Mouse (Mus musculus) hindbrain, embryonic 13.5 days (tissue): ENCODE results near the gene Cpd. TPM values are rescaled to one million over a fixed set of nuclear protein-coding genes. Genes with fewer than 3 reads are reported as not detected.
A peak's percentile ranks its signal among the peaks of the same experiment; 100 is the strongest.

ENCODE experiments used
- ATAC-seq: fragments of 200-750 bp; cut with Nextera tagmentation; 2 replicates; pipeline ENCODE4 v1.8.0; 2017; ENCODE audit warnings: moderate TSS enrichment; ENCODE audit not compliant: low FRiP score
- H3K27ac ChIP-seq: fragments of 300-500 bp; sonication (generic); 2 replicates; pipeline ENCODE4 v1.5.1; 2015; ENCODE audit warnings: inconsistent platforms, mild to moderate bottlenecking, moderate library complexity
- H3K27me3 ChIP-seq: fragments of 300-500 bp; sonication (generic); 2 replicates; pipeline ENCODE4 v1.6.1; 2015; ENCODE audit warnings: mild to moderate bottlenecking, inconsistent platforms
- H3K36me3 ChIP-seq: fragments of 300-500 bp; sonication (generic); 2 replicates; pipeline ENCODE4 v1.6.1; 2015; ENCODE audit warnings: mild to moderate bottlenecking, inconsistent platforms
- H3K4me1 ChIP-seq: fragments of 300-500 bp; sonication (generic); replicated peaks from 2 replicates; pipeline ENCODE4 v1.6.1; 2015; ENCODE audit warnings: inconsistent platforms
- H3K4me2 ChIP-seq: fragments of 300-500 bp; sonication (generic); 2 replicates; pipeline ENCODE4 v1.6.1; 2015; ENCODE audit warnings: inconsistent platforms, mild to moderate bottlenecking, moderate library complexity
- H3K4me3 ChIP-seq: fragments of 300-500 bp; sonication (generic); 2 replicates; pipeline ENCODE4 v1.5.1; 2015; ENCODE audit warnings: mild to moderate bottlenecking, inconsistent platforms
- H3K9ac ChIP-seq: fragments of 300-500 bp; sonication (generic); 2 replicates; pipeline ENCODE4 v1.6.1; 2015; ENCODE audit warnings: mild to moderate bottlenecking, inconsistent platforms
- H3K9me3 ChIP-seq: fragments of 300-500 bp; sonication (generic); 2 replicates; pipeline ENCODE4 v1.6.1; 2016; ENCODE audit warnings: inconsistent platforms
- WGBS: fragments of 180-500 bp; shearing (Covaris S2); methylation state at CpG from one replicate; pipeline ENCODE4 v1.1.7; 2015; 5-methylcytosine and 5-hydroxymethylcytosine counted together
- polyA plus RNA-seq: library from polyadenylated mRNA; unstranded; fragments of >200 nt; fragmentation: Nextera tagmentation; extraction: Ambion mirVana; gene quantifications from 2 replicates; pipeline ENCODE4 v1.2.1, GENCODE M21; 2015

The Cpd gene
- 5.7 and 6.2 TPM in 2 replicates for polyA plus RNA-seq

DNA sequence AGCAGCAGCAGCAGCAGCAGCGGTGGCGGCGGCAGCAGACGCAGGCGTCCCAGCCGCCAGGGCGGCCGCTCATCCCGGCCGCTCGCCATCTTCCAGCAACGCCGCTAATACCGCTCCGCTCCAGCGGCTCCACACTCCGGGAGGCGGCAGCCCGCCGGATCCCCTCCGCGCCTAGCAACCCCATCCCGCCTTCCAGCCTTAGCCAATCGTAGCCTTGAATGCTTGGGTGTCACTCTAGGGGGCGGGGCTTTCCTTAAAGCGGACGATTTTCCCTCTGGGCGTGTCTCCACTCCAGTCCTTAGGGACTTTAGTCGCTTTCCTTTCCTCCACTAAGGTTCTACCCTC, at the start of gene Cpd:
Gene Cpd (minus strand): TSS at position 141 of the 345 bp plus-strand sequence.
- 0% methylated on average over 28 of the region's 29 CpGs for WGBS
- Histone ChIP-seq H3K9ac (peak within 1 kb of the TSS; percentile 96), H3K4me1 (peaks cover 43% of the 10 kb centered on the region), H3K27ac (peak within 1 kb of the TSS; percentile 91), H3K27me3 (no peaks in the 10 kb centered on the region), H3K4me3 (peak within 1 kb of the TSS; percentile 96), H3K4me2 (peak within 1 kb of the TSS; percentile 88), H3K36me3 (no peaks in the 10 kb centered on the region), H3K9me3 (no peaks in the 10 kb centered on the region)
- peak; percentile 100 for ATAC-seq

DNA sequence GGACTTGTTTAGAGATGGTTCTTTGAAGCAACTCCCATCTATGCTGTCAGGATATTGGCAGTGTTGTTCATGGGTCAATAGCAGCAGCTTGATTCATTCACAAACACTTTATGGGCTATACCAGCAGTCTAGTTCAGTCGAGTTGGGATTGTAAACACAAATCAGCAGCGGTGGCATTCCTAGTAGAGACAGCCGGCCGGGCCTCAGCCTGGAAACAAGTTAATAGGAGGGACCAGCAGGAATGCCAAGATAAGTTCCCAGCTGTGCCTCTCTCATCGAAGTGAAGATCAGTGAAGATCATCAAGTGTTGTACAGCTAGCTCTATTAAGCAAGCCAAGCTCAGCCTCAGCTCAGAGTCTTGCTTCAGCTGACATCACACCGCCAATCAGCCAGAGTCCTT, 49.5 kb upstream of the Cpd start:
- no peak overlapping the region for H3K27ac ChIP-seq
- 77% methylated on average over 6 of the region's 6 CpGs for WGBS

DNA sequence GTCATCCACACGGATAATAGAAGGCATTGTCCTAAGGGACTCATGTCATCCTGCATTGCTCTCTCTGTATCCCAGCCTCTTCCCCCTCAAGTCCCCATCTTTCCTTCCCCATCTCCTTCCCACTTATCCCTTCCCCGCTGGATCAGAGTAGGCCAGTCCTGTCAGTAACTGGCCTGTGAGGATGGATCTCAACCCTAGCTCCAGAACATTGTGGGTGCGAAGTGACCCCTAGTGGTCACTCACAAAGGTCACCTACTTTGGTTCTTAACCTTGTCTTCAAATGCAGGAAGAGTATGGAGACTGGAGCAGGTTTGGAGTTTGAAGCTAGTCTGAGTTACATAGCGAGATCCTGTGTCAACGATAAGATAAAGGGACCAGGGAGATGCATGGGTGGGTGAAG, 47.4 kb upstream of the Cpd start:
- H3K4me3 ChIP-seq, result no peak overlapping the region
- no peaks in the 10 kb centered on the region for H3K9me3 ChIP-seq
- H3K36me3 ChIP-seq, result no peaks in the 10 kb centered on the region
- H3K4me2 ChIP-seq, result no peak overlapping the region
- no peak overlapping the region for H3K9ac ChIP-seq
- no peak overlapping the region for H3K27ac ChIP-seq
- H3K4me1 ChIP-seq, result no peaks in the 10 kb centered on the region; the same call in 1 of the 2 replicates
- no peaks in the 10 kb centered on the region for H3K27me3 ChIP-seq
- ATAC-seq, result no peak
- 37% methylated on average over 5 of the region's 5 CpGs for WGBS

More for the DNA sequence above, 49.5 kb upstream of the Cpd start:
- no peak overlapping the region for H3K9ac ChIP-seq
- no peak overlapping the region for H3K4me2 ChIP-seq
- ATAC-seq, result no peak
- no peaks in the 10 kb centered on the region for H3K36me3 ChIP-seq
- H3K4me3 ChIP-seq, result no peak overlapping the region
- no peaks in the 10 kb centered on the region; the same call in 1 of the 2 replicates for H3K4me1 ChIP-seq
- no peaks in the 10 kb centered on the region for H3K27me3 ChIP-seq
- H3K9me3 ChIP-seq, result no peaks in the 10 kb centered on the region

DNA sequence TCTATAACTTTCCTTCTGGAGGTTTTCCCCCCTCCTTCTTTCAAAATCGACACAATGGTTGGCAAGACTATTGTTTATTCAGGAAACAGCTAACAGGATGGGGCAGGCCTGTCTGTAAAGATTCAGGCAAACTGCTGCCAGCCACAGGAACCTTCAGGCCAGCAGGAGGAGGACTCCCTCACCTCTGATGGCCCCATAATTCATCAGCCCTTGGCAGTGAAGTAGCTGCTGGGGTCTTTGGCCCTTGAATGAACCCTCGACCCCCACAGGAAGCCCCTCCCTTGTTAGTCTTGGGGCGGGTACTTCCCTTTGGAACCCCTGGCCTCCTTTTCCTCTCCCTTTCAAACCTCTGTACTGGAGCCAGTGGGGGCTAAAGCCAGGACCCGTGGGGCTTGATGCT, 46.8 kb upstream of the Cpd start:
- 26% methylated on average over 4 of the region's 4 CpGs for WGBS
- no peaks in the 10 kb centered on the region for H3K9me3 ChIP-seq
- no peak overlapping the region for H3K4me3 ChIP-seq
- no peak overlapping the region for H3K27ac ChIP-seq
- H3K4me1 ChIP-seq, result no peaks in the 10 kb centered on the region; the same call in 1 of the 2 replicates
- H3K9ac ChIP-seq, result no peak overlapping the region
- no peaks in the 10 kb centered on the region for H3K36me3 ChIP-seq
- ATAC-seq, result no peak
- H3K27me3 ChIP-seq, result no peaks in the 10 kb centered on the region
- no peak overlapping the region for H3K4me2 ChIP-seq

DNA sequence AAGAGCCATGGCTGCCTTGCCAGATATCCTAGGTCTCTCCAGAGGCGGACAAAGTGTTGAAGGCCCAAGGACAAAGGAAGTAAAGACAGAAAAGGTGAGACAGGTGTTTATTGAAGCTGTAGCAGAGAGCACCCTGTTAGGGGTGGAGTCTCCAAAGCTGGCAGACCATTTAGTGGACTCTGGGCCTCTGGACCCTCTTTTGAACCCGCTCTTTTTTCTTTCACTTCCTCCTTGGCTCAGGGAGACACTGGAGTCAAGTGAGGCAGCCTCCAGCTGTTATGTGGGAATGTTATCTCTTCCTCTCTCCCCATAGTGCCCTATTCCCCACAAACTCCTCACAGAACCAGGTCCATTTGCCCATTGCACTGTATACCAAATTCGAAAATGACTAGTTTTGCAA, 46.2 kb upstream of the Cpd start:
- Histone ChIP-seq H3K4me2 (no peak overlapping the region), H3K9ac (no peak overlapping the region)
- 87% methylated on average over 3 of the region's 3 CpGs for WGBS

DNA sequence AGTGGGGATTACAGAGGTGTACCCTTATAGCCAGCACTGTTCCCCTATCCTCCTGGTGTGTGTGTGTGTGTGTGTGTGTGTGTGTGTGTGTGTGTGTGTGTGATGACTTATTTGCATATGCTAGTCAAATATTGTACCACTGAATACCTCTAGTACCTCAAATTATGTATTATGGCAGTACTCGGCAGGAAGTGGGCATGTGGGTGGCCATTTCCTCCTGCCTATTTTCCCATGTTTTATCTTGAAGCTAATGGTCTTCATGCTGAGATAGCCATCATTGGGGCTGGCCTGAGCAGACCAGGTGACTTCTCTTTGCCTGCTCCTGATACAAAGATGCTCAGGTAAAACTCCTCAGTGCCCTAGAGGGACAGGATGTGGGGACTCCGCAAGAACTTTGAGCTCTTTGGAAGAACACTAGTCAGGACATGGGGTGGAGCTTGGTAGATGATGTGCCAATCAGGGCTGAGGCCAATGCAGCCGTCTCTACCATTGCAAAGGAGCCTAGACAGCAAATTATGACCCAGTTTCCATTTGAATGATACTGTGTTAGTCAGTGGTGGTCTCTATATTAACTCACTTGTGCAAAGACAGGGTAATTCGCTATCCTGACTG, 45.0 kb upstream of the Cpd start:
- ATAC-seq, result no peak
- Histone ChIP-seq H3K36me3 (no peaks in the 10 kb centered on the region), H3K4me1 (no peaks in the 10 kb centered on the region; the same call in 1 of the 2 replicates), H3K27ac (no peak overlapping the region), H3K27me3 (no peaks in the 10 kb centered on the region), H3K4me3 (no peak overlapping the region), H3K4me2 (no peak overlapping the region), H3K9me3 (no peaks in the 10 kb centered on the region), H3K9ac (no peak overlapping the region)
- 86% methylated on average over 4 of the region's 4 CpGs for WGBS

More for the DNA sequence above, 46.2 kb upstream of the Cpd start:
- Histone ChIP-seq H3K27me3 (no peaks in the 10 kb centered on the region), H3K9me3 (no peaks in the 10 kb centered on the region), H3K36me3 (no peaks in the 10 kb centered on the region), H3K4me1 (no peaks in the 10 kb centered on the region; the same call in 1 of the 2 replicates), H3K27ac (no peak overlapping the region), H3K4me3 (no peak overlapping the region)
- no peak for ATAC-seq

DNA sequence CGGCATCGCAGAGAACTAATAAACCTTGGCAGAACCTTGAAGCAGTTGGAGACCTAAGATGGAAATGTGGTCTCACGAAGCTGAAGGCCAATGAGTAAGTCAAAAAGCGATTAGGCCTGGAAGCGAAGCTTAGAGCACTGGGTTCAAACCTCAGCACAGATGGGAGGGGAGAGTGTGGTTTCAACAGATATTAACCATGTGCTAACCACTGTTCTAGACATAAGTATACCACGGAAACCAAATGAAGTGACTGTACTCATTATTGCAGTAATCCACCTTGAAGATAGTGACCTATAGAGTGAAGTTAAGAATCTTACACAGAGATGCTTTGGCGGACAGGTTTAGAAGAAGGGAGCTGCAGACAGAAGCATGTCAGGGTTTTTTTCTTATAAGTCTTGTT, 44.4 kb upstream of the Cpd start:
- WGBS, result 91% methylated on average over 7 of the region's 7 CpGs

DNA sequence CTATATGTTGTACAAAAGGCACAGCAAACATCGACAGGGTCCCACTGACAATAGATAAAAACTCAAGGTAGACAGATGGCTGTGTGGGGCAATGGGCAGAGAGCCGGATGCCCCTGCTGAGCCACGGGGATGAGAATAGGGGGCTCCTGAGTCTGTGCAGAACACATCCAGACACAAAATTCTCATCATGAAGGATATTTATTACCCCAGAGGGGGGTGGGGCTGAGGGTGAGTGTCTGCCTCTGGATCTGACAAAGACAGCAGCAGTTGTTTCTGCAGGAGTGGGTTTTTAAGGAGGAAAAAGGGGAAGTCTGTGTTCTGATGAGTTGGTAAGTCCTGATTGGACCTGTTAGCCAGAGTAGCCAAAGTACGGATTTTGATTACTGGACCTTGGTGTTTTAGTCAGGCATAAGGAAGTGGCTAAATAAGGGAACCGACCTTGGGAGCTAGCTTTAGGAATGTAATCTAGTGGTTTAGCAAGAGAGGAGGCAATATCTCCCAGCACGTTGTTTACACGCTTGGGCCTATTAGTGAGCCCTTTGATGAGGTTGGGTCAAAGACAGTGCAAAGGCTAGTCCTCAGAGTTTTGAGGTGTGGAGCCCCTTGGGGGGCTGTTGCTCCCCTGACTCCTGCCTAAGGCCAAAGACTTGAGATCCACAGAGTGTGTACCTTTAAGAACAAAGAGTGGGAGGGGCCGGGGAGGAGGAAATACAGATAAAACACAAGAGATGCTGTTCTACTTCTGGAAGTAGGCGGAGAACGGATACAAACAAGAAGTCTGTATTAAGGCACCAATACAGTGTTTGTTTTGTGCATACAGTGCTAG, 42.7 kb upstream of the Cpd start:
- no peaks in the 10 kb centered on the region; the same call in 1 of the 2 replicates for H3K4me1 ChIP-seq
- 76% methylated on average over 10 of the region's 10 CpGs for WGBS
- H3K4me3 ChIP-seq, result no peak overlapping the region
- H3K27me3 ChIP-seq, result no peaks in the 10 kb centered on the region
- H3K4me2 ChIP-seq, result no peak overlapping the region
- no peak for ATAC-seq
- no peak overlapping the region for H3K9ac ChIP-seq
- no peaks in the 10 kb centered on the region for H3K36me3 ChIP-seq
- H3K27ac ChIP-seq, result no peak overlapping the region
- H3K9me3 ChIP-seq, result no peaks in the 10 kb centered on the region

More for the DNA sequence above, 44.4 kb upstream of the Cpd start:
- Histone ChIP-seq H3K36me3 (no peaks in the 10 kb centered on the region), H3K4me1 (no peaks in the 10 kb centered on the region; the same call in 1 of the 2 replicates), H3K4me2 (no peak overlapping the region), H3K27ac (no peak overlapping the region), H3K9ac (no peak overlapping the region), H3K9me3 (no peaks in the 10 kb centered on the region), H3K27me3 (no peaks in the 10 kb centered on the region), H3K4me3 (no peak overlapping the region)
- no peak for ATAC-seq

DNA sequence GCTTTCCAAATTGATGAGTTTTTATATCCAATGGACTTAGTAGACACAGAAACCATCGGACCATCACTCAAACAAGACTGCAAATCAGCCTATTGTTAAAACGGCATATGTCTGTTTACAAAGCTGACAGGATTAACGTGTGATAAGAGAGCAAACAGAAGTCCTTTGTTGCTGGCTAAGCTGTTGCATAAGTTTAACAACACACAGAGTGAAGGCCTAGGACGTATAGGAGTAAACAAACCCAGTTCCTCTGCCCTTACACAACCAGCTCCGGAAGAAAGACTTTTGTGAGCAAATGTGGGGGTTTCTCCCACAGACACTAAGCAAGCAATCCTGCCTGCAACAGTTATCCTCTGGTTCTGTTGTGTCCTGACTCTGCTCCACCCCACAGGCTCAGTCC, 37.6 kb upstream of the Cpd start:
- H3K9ac ChIP-seq, result no peak overlapping the region
- no peak overlapping the region for H3K27ac ChIP-seq
- no peaks in the 10 kb centered on the region for H3K27me3 ChIP-seq
- 49% methylated on average over 5 of the region's 5 CpGs for WGBS
- H3K9me3 ChIP-seq, result no peaks in the 10 kb centered on the region
- H3K4me2 ChIP-seq, result no peak overlapping the region
- no peaks in the 10 kb centered on the region for H3K36me3 ChIP-seq
- no peak overlapping the region for H3K4me3 ChIP-seq
- no peak for ATAC-seq
- H3K4me1 ChIP-seq, result no peaks in the 10 kb centered on the region

DNA sequence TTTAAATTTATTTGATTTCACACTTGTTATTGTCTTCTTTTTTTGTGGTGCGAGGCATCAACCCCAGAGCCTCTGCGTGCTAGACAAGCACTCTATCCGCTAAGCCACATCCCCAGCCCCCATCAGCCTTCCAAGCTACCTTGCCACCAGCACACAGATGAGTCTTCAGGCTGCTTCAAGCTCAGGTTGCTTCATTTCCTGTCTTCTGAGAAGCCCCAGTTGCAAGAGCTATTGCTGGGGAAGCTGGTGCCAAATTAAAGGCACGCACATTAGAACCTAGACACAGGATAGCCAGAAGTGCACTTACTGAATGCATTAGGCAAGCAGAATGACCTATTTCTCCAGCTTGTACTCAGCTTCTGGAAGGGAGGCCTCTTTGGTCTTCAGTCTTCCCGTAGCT, 33.0 kb upstream of the Cpd start:
- no peaks in the 10 kb centered on the region for H3K36me3 ChIP-seq
- H3K4me3 ChIP-seq, result no peak overlapping the region
- H3K9ac ChIP-seq, result no peak overlapping the region
- no peak overlapping the region for H3K27ac ChIP-seq
- ATAC-seq, result no peak
- no peaks in the 10 kb centered on the region for H3K9me3 ChIP-seq
- no peaks in the 10 kb centered on the region for H3K4me1 ChIP-seq
- no peaks in the 10 kb centered on the region for H3K27me3 ChIP-seq
- WGBS, result 79% methylated on average over 5 of the region's 5 CpGs
- H3K4me2 ChIP-seq, result no peak overlapping the region

DNA sequence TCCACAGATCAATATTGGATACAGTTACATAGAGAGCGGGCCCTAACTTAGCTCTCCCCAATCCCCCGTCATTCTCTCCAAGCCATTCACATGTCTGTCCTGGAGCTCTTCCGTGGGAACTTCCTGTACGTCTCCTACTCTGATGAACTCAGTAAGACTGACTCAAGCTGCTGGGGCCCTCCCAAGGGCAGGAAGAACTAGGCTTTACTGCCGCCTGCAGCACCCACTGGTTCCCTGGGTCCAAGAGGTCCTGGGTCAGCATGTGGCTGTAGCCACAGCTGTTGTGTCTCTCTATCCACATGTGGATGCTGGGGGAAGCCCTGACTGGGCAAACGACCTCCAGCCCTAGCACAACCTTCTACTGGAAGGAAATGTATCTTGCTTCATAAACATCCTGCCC, 27.9 kb upstream of the Cpd start:
- H3K4me2 ChIP-seq, result no peak overlapping the region
- ATAC-seq, result no peak
- H3K4me1 ChIP-seq, result no peaks in the 10 kb centered on the region
- 84% methylated on average over 6 of the region's 6 CpGs for WGBS
- H3K9me3 ChIP-seq, result no peaks in the 10 kb centered on the region
- no peaks in the 10 kb centered on the region for H3K27me3 ChIP-seq
- no peak overlapping the region for H3K4me3 ChIP-seq
- H3K36me3 ChIP-seq, result no peaks in the 10 kb centered on the region
- no peak overlapping the region for H3K9ac ChIP-seq
- no peak overlapping the region for H3K27ac ChIP-seq

DNA sequence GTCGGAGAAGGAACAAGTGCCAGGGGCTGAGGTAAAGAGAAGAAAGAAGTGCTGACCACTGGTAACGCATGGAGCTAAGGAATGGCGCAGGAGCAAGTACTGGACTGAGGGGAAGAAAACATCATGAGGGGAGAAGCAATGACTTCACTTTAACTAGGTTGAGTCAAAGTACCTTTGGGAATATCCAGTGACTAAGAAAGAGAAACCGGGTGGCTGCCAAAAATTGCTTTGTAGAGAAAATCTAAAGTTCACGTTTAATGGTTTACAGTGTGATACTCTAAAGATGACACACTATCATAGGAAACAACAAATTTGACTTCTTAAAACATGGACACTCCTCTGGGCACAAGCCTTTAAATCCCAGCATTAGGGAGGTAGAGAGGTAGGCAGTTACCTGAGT, 27.0 kb upstream of the Cpd start:
- H3K27ac ChIP-seq, result no peak overlapping the region
- WGBS, result 91% methylated on average over 5 of the region's 5 CpGs
- H3K9me3 ChIP-seq, result no peaks in the 10 kb centered on the region
- no peaks in the 10 kb centered on the region for H3K4me1 ChIP-seq
- no peaks in the 10 kb centered on the region for H3K36me3 ChIP-seq
- H3K27me3 ChIP-seq, result no peaks in the 10 kb centered on the region
- no peak overlapping the region for H3K4me2 ChIP-seq
- no peak overlapping the region for H3K9ac ChIP-seq
- no peak overlapping the region for H3K4me3 ChIP-seq
- ATAC-seq, result no peak
